Comparison of ENCODE assay signal across 9 mouse cellular contexts in the genomic region with DNA sequence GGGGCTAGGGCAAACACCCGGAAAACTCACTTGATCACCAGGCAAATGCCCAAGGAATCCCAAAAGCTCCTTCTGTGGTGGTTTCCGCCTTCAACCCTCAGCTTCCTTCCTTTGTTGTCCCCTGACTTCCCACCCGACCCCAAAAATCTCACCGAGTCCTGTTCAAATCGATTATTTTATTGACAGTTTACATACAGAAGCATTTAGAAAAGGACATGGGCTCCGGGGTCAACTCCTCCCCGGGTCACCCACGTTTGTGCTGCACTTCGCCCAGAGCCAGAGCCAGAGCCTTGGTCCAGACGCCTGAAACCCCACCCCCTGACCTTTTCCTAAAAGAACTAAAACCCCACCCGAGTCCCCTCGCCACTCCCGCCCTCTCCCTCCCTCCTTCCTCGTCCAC. TPM values are rescaled to one million over a fixed set of nuclear protein-coding genes. Genes with fewer than 3 reads are reported as not detected.
DNase-seq lines count a peak whose midpoint lies in the region; ATAC-seq and TF ChIP-seq lines count a peak whose summit lies in the region.
"Had no signal": no experiment of that assay in that cellular context is flagged by ENCODE, and none has a peak within 500 bp of the region (broad histone marks: within the 10 kb centered on the region; RNA-seq: fewer than 3 reads in every experiment).

No protein-coding gene starts in this region.

- peak overlapping the region; percentile 35 for H3K4me3 ChIP-seq in heart, embryonic 11.5 days (ENCODE audit: low read depth, low read length)
- no peak overlapping the region for H3K4me3 ChIP-seq in heart, adult 2 months
- H3K4me3 ChIP-seq in neural tube, embryonic 11.5 days (ENCODE audit: low read depth, low read length): peak overlapping the region; percentile 16
- H3K4me3 ChIP-seq in limb, embryonic 12.5 days (replicated peaks): peak overlapping the region; percentile 22

- no peak for TF ChIP-seq EP300 in heart, adult 2 months (IDR thresholded peaks at IDR 0.05; ENCODE audit: insufficient read depth, low read depth, low read length)

- TF ChIP-seq POLR2A in heart, adult 2 months (IDR thresholded peaks at IDR 0.05; ENCODE audit: insufficient read depth, low read depth, low read length): no peak

- no peak for ATAC-seq in heart, embryonic 11.5 days (replicated peaks; ENCODE audit: insufficient number of reproducible peaks, low FRiP score, low TSS enrichment)
- no peak for ATAC-seq in neural tube, embryonic 11.5 days (ENCODE audit: insufficient read depth, low FRiP score, low TSS enrichment)
- no peak for ATAC-seq in limb, embryonic 12.5 days (ENCODE audit: insufficient number of reproducible peaks, insufficient read depth, low FRiP score, low TSS enrichment, low read depth)

- no peaks in the 10 kb centered on the region for H3K79me2 ChIP-seq in heart, adult 2 months (replicated peaks; ENCODE audit: control insufficient read depth, insufficient read depth, low read length)

- peaks cover 78% of the 10 kb centered on the region for H3K27me3 ChIP-seq in heart, embryonic 11.5 days (ENCODE audit: control insufficient read depth, insufficient read depth, low read length)
- H3K27me3 ChIP-seq in heart, adult 2 months (ENCODE audit: control insufficient read depth, insufficient read depth, low read length): peaks cover 23% of the 10 kb centered on the region
- peaks cover 66% of the 10 kb centered on the region for H3K27me3 ChIP-seq in neural tube, embryonic 11.5 days (ENCODE audit: control insufficient read depth, insufficient read depth, low read length)
- H3K27me3 ChIP-seq in limb, embryonic 12.5 days: peaks cover 82% of the 10 kb centered on the region
- H3K27me3 ChIP-seq in splenic B cell, adult 2 months (ENCODE audit: control insufficient read depth, insufficient read depth, low read length, poor library complexity, severe bottlenecking): peaks cover 6% of the 10 kb centered on the region

- H3K9me3 ChIP-seq in heart, embryonic 11.5 days (replicated peaks; ENCODE audit: control insufficient read depth, low read length): no peaks in the 10 kb centered on the region
- no peaks in the 10 kb centered on the region for H3K9me3 ChIP-seq in neural tube, embryonic 11.5 days (ENCODE audit: control insufficient read depth, low read length)
- H3K9me3 ChIP-seq in limb, embryonic 12.5 days: no peaks in the 10 kb centered on the region

- no peak for TF ChIP-seq CTCF in heart, adult 2 months (IDR thresholded peaks at IDR 0.05)

- no peak for DNase-seq in heart, adult 2 months
- DNase-seq in neural tube, embryonic 11.5 days (ENCODE audit: low spot score): no peak
- no peak for DNase-seq in neural tube, embryonic 10.5 days (ENCODE audit: extremely low spot score, low spot score)
- peak; percentile 5 for DNase-seq in splenic B cell, adult 2 months (ENCODE audit: low read depth, low spot score)
- DNase-seq in frontal cortex, postnatal 14 days (ENCODE audit: low spot score in 2 of 2): no peak
- no peak for DNase-seq in right cerebral cortex, postnatal 4 days
- DNase-seq: right cerebral cortex, postnatal 25 days had no signal

- WGBS in heart, embryonic 11.5 days (ENCODE audit: insufficient replicate concordance): 3% methylated on average over 14 of the region's 14 CpGs
- WGBS in heart, adult 2 months: 9% methylated on average over 14 of the region's 14 CpGs
- WGBS in neural tube, embryonic 11.5 days: 3% methylated on average over 14 of the region's 14 CpGs
- 4% methylated on average over 14 of the region's 14 CpGs for WGBS in limb, embryonic 12.5 days

- H3K27ac ChIP-seq in heart, embryonic 11.5 days (ENCODE audit: low read depth, low read length): no peak overlapping the region
- no peak overlapping the region for H3K27ac ChIP-seq in heart, adult 2 months
- no peak overlapping the region for H3K27ac ChIP-seq in neural tube, embryonic 11.5 days (ENCODE audit: low read depth, low read length)
- no peak overlapping the region for H3K27ac ChIP-seq in limb, embryonic 12.5 days

- H3K4me1 ChIP-seq in heart, embryonic 11.5 days (ENCODE audit: control insufficient read depth, insufficient read depth, low read length): peaks cover 28% of the 10 kb centered on the region
- no peaks in the 10 kb centered on the region for H3K4me1 ChIP-seq in heart, adult 2 months (ENCODE audit: control insufficient read depth, insufficient read depth, low read length)
- peaks cover 20% of the 10 kb centered on the region for H3K4me1 ChIP-seq in neural tube, embryonic 11.5 days (ENCODE audit: control insufficient read depth, insufficient read depth, low read length)
- H3K4me1 ChIP-seq in limb, embryonic 12.5 days (replicated peaks): peaks cover 65% of the 10 kb centered on the region

- peak overlapping the region; percentile 57 for H3K4me2 ChIP-seq in heart, embryonic 11.5 days
- H3K4me2 ChIP-seq in neural tube, embryonic 11.5 days (ENCODE audit: low read depth): peak overlapping the region; percentile 30
- H3K4me2 ChIP-seq in limb, embryonic 12.5 days: peak overlapping the region; percentile 53

- no peaks in the 10 kb centered on the region for H3K36me3 ChIP-seq in heart, embryonic 11.5 days (ENCODE audit: control insufficient read depth, insufficient read depth, low read length)
- H3K36me3 ChIP-seq in heart, adult 2 months (ENCODE audit: control insufficient read depth, insufficient read depth, low read length): no peaks in the 10 kb centered on the region
- no peaks in the 10 kb centered on the region for H3K36me3 ChIP-seq in neural tube, embryonic 11.5 days (ENCODE audit: control insufficient read depth, insufficient read depth, low read length)
- H3K36me3 ChIP-seq in limb, embryonic 12.5 days: no peaks in the 10 kb centered on the region
- H3K36me3 ChIP-seq in splenic B cell, adult 2 months (ENCODE audit: control insufficient read depth, insufficient read depth, low read length, poor library complexity, severe bottlenecking): no peaks in the 10 kb centered on the region

- intact Hi-C loops in heart, adult 2 months (cut with DNase I): no loop called here

- H3K9ac ChIP-seq in heart, embryonic 11.5 days (ENCODE audit: low read depth, low read length): no peak overlapping the region
- no peak overlapping the region for H3K9ac ChIP-seq in heart, adult 2 months (ENCODE audit: low read depth, low read length)
- H3K9ac ChIP-seq in neural tube, embryonic 11.5 days (ENCODE audit: low read length): peak overlapping the region; percentile 14; the same call in 1 of the 2 replicates
- H3K9ac ChIP-seq in limb, embryonic 12.5 days (replicated peaks): no peak overlapping the region

RNA-seq across cellular contexts. Expression of a gene that starts 8.0 kb away (rescaled TPM):
- 5.5 and 6.2 TPM in 2 replicates for polyA plus RNA-seq in heart, embryonic 11.5 days (2014; fragmentation: Nextera tagmentation; extraction: Ambion mirVana)
- total RNA-seq in heart, adult 2 months (2021): 10 to 100 TPM; 19.1 to 29.8 TPM
- 100.0 and 139 TPM in 2 replicates for polyA plus RNA-seq in heart, adult 2 months (2012; rRNA removed)
- 31.2 and 31.5 TPM in 2 replicates for polyA plus RNA-seq in neural tube, embryonic 11.5 days (2014; fragmentation: Nextera tagmentation; extraction: Ambion mirVana)
- polyA plus RNA-seq in limb, embryonic 12.5 days (2016; fragmentation: Nextera tagmentation; extraction: Ambion mirVana): 109 and 120 TPM in 2 replicates

RNA-seq across cellular contexts. Expression of a gene that starts 8.0 kb away (rescaled TPM):
- polyA plus RNA-seq in heart, embryonic 11.5 days (2014; fragmentation: Nextera tagmentation; extraction: Ambion mirVana): 0.19 and 0.27 TPM in 2 replicates
- total RNA-seq in heart, adult 2 months (2021): under 1 TPM; 0.57 to 0.96 TPM
- polyA plus RNA-seq in heart, adult 2 months (2012; rRNA removed): 0.61 and 1.8 TPM in 2 replicates
- polyA plus RNA-seq in neural tube, embryonic 11.5 days (2014; fragmentation: Nextera tagmentation; extraction: Ambion mirVana): 6.3 and 9.3 TPM in 2 replicates
- 1.4 and 1.8 TPM in 2 replicates for polyA plus RNA-seq in limb, embryonic 12.5 days (2016; fragmentation: Nextera tagmentation; extraction: Ambion mirVana)

RNA-seq across cellular contexts. Expression of a gene that starts 53.4 kb away (rescaled TPM):
- 13.5 and 15.5 TPM in 2 replicates for polyA plus RNA-seq in heart, embryonic 11.5 days (2014; fragmentation: Nextera tagmentation; extraction: Ambion mirVana)
- total RNA-seq in heart, adult 2 months (2021): 1 to 10 TPM; 7.5 to 8.2 TPM
- polyA plus RNA-seq in heart, adult 2 months (2012; rRNA removed): 10.4 and 10.5 TPM in 2 replicates
- polyA plus RNA-seq in neural tube, embryonic 11.5 days (2014; fragmentation: Nextera tagmentation; extraction: Ambion mirVana): 7.6 and 10.6 TPM in 2 replicates
- 16.1 and 18.4 TPM in 2 replicates for polyA plus RNA-seq in limb, embryonic 12.5 days (2016; fragmentation: Nextera tagmentation; extraction: Ambion mirVana)

RNA-seq across cellular contexts. Expression of a gene that starts 56.8 kb away (rescaled TPM):
- polyA plus RNA-seq in heart, embryonic 11.5 days (2014; fragmentation: Nextera tagmentation; extraction: Ambion mirVana): 19.4 and 22.2 TPM in 2 replicates
- 1 to 10 TPM; 9.2 to 9.6 TPM for total RNA-seq in heart, adult 2 months (2021)
- 23.4 and 29.4 TPM in 2 replicates for polyA plus RNA-seq in heart, adult 2 months (2012; rRNA removed)
- 29.6 and 35.9 TPM in 2 replicates for polyA plus RNA-seq in neural tube, embryonic 11.5 days (2014; fragmentation: Nextera tagmentation; extraction: Ambion mirVana)
- polyA plus RNA-seq in limb, embryonic 12.5 days (2016; fragmentation: Nextera tagmentation; extraction: Ambion mirVana): 33.6 and 35.3 TPM in 2 replicates
